Mouse (Mus musculus): ENCODE measurements around the gene Selenoi. TPM values are rescaled to one million over a fixed set of nuclear protein-coding genes. Genes with fewer than 3 reads are reported as not detected.
A peak's percentile ranks its signal among the peaks of the same experiment; 100 is the strongest.

Gene Selenoi
- polyA plus RNA-seq, 1 experiment: 10.4 TPM

DNA sequence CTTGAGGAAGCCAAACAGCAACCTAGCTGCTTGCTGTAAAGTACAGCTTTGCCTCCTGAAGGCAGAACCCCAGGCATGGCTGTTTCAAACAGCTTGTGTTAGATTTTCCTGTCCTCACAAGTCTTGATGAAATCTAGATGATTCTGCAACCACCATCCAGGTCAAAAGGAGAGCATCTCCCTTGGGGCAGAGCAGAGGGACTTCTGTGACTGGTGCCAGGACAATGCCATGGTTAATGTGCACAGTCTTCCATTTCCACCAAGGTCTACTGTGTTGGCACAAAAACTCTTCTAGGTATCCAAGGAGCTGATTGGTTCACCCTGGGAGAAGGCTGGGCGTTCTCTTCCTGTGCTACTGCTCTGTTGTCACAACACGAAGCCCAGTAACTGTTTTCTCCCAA is 12.7 kb upstream of the Selenoi start:
- H3K27ac ChIP-seq (replicated peaks; ENCODE audit: low read depth, low read length): no peak overlapping the region
- no peak overlapping the region for H3K4me3 ChIP-seq (ENCODE audit: insufficient read depth, low read depth, low read length)

DNA sequence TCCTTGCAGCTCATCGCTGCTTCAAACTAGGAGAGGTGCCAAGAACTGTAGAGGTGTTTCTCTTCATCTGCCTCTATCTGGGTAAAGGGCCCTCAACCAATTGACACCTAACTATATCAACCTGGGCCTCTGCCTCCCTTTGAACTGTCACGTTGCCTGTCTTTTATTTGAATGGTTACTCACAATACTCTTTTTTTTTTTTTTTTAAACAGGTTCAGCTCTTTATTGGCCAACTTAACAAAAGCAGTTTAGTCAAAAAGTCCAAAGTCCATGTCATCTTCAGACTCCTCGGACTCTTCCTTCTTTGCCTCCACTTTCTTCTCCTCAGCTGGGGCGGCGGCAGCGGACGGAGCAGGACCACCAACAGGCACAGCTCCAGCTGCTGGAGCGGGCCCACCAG is 11.7 kb upstream of the Selenoi start:
- no peak overlapping the region for H3K4me3 ChIP-seq (ENCODE audit: insufficient read depth, low read depth, low read length)
- H3K4me1 ChIP-seq (ENCODE audit: control insufficient read depth, insufficient read depth, insufficient read length, low read length): no peaks in the 10 kb centered on the region
- no peak overlapping the region for H3K27ac ChIP-seq (replicated peaks; ENCODE audit: low read depth, low read length)

More for the DNA sequence above, 12.7 kb upstream of the Selenoi start:
- no peaks in the 10 kb centered on the region for H3K4me1 ChIP-seq (ENCODE audit: control insufficient read depth, insufficient read depth, insufficient read length, low read length)

DNA sequence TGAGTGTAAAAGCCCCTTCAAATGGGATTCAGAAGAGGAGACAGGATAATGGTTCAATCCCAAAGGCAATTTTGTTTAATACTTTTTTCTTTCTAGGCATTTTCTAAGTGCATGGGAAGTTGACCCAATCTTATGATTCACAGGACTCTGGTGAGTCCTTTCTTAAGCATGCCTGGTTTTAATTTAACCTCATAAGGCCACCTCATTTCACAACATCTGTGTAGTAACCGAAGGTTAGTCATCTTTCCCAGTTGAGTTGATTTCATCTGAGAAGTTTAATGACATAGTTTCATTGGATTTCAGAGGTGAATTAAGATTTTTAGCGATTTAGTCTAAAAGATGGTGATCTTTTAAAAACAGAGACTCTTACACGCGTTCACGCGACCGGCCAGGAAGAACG is 9.7 kb upstream of the Selenoi start:
- Histone ChIP-seq H3K4me3 (ENCODE audit: insufficient read depth, low read depth, low read length) (no peak overlapping the region), H3K27ac (replicated peaks; ENCODE audit: low read depth, low read length) (no peak overlapping the region), H3K4me1 (ENCODE audit: control insufficient read depth, insufficient read depth, insufficient read length, low read length) (no peaks in the 10 kb centered on the region)

DNA sequence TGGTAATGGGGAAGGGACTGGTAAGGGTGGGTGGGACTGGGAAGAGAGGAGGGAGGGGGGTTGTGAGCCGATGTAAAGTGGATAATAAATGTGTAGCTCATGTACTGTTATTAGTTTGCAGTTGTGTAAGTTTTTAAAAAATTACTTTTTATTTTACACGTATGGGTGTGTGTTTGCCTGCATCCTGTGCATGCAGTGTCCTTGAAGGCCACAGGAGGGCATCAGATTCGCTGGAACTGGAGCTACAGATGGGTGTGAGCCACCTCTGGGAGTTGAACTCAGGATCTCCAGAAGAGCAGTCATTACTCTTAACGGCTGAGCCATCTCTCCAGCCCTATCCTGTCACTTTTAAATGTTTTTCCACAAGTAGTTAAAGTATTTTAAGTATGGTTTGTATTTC is 1.5 kb upstream of the Selenoi start:
- Histone ChIP-seq H3K27ac (replicated peaks; ENCODE audit: low read depth, low read length) (no peak overlapping the region), H3K4me3 (ENCODE audit: insufficient read depth, low read depth, low read length) (no peak overlapping the region), H3K4me1 (ENCODE audit: control insufficient read depth, insufficient read depth, insufficient read length, low read length) (0 out of 2 replicates have a peak, but pooled peaks cover 4% of the 10 kb centered on the region)

DNA sequence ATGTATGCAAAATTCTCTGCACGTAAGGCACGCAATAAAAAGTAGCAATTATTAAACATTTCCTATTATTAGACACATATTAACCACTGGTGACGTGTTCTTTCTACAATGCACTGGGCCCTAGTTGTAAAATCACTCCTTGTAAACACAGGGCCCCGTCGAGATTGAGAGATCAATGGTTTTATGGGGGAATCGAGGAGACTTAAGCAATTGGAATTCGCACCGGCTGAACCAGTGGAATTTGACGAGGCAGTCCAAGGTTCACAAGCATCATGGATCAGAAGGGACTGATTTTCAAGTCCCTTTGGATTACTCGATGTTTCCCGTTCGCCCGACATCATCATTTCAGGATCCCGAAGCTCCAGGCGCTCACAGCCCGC is 500 bp upstream of the Selenoi start:
- no peak overlapping the region for H3K27ac ChIP-seq (replicated peaks; ENCODE audit: low read depth, low read length)
- H3K4me3 ChIP-seq (ENCODE audit: insufficient read depth, low read depth, low read length): peak overlapping the region; percentile 84
- H3K4me1 ChIP-seq (ENCODE audit: control insufficient read depth, insufficient read depth, insufficient read length, low read length): 0 out of 2 replicates have a peak, but pooled peaks cover 4% of the 10 kb centered on the region

DNA sequence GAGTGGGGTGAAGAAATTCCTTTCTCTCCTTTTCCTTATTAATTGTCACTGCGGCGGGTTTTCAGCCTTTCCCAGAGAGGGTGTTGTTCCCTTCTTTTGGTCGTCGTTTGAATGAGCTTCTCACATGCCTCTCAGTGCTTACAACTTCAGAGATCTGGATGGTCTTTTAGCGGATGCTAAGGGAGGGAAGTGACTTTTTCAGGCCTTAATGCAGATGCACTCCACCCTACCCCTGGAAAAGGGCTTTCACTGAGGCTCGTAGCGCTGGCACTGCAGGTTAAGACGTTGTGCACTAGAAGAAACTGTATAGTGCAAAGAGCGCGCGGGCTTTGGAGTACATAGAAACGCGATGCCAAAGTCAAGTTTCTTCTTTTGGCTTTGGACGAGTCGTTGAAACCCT is 661 bp downstream of the Selenoi start:
- Histone ChIP-seq H3K27ac (replicated peaks; ENCODE audit: low read depth, low read length) (no peak overlapping the region), H3K4me1 (ENCODE audit: control insufficient read depth, insufficient read depth, insufficient read length, low read length) (0 out of 2 replicates have a peak, but pooled peaks cover 4% of the 10 kb centered on the region), H3K4me3 (ENCODE audit: insufficient read depth, low read depth, low read length) (peak overlapping the region; percentile 82)

DNA sequence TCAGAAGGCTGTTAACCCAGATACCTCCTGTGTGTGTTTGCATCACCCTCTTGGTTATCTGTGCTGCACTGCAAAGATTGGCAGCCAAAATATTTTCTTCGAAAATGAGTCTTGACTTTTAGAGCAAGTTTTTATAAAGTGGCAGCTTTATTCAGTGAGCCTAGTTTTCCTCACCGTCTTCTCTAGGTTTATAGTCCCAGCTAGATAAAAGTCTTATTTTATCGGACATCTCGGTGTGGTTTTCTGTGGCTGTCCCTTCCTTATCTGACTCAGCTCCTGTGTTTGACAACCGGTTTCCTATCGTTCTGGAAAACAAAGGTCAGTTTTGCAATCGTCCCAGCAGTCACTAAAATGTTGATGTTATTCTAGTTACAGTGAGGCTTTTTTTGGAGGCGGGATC is 1.6 kb downstream of the Selenoi start:
- Histone ChIP-seq H3K27ac (replicated peaks; ENCODE audit: low read depth, low read length) (no peak overlapping the region), H3K4me1 (ENCODE audit: control insufficient read depth, insufficient read depth, insufficient read length, low read length) (0 out of 2 replicates have a peak, but pooled peaks cover 4% of the 10 kb centered on the region), H3K4me3 (ENCODE audit: insufficient read depth, low read depth, low read length) (0 out of 2 replicates have a peak overlapping the region, but pooled peaks have one; percentile 8)

DNA sequence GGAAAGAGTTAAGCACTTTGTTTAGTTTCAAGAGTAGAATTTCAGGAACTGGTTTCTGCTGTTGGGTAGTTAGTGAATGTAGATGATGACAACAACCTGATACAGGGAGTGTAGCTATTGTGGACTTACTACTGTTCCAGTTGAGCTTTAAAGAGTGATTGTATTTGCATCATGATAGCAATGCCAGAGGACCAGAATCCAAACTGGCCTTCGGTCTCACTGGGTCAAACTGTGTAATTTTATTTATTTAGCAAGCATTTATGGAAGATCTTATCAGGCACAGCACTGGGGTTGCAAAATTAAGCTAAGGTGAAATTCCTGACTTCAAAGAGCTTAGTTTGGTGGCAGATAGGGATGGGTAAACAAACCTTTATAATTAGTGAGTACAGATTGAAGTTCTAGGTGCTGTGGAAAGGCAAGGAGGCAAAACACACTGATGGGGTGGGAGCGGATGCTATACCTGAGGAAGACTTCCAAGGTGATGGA is 3.3 kb downstream of the Selenoi start:
- no peak overlapping the region for H3K27ac ChIP-seq (replicated peaks; ENCODE audit: low read depth, low read length)
- H3K4me3 ChIP-seq (ENCODE audit: insufficient read depth, low read depth, low read length): no peak overlapping the region
- H3K4me1 ChIP-seq (ENCODE audit: control insufficient read depth, insufficient read depth, insufficient read length, low read length): 0 out of 2 replicates have a peak, but pooled peaks cover 4% of the 10 kb centered on the region

DNA sequence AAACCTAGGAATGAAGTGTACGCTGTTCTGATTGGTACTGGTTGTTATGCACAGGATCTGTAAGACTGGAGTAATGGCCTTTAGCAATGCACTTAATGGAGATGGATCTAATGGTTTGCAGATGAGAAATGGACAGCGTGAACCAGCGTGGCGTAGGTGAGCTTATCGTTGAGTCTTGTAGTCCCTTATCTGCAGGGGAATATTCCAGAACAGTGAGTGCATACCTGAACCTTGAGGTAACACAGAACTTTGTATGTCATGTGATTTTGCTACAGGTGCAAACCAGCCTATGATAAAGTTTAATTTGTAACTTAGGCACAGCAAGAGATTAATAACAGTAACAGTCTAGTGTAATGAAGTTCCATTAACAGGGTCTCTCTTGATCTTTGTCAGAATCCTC is 6.2 kb downstream of the Selenoi start:
- Histone ChIP-seq H3K27ac (replicated peaks; ENCODE audit: low read depth, low read length) (no peak overlapping the region), H3K4me3 (ENCODE audit: insufficient read depth, low read depth, low read length) (no peak overlapping the region), H3K4me1 (ENCODE audit: control insufficient read depth, insufficient read depth, insufficient read length, low read length) (peaks cover 9% of the 10 kb centered on the region; the same call in 1 of the 2 replicates)

DNA sequence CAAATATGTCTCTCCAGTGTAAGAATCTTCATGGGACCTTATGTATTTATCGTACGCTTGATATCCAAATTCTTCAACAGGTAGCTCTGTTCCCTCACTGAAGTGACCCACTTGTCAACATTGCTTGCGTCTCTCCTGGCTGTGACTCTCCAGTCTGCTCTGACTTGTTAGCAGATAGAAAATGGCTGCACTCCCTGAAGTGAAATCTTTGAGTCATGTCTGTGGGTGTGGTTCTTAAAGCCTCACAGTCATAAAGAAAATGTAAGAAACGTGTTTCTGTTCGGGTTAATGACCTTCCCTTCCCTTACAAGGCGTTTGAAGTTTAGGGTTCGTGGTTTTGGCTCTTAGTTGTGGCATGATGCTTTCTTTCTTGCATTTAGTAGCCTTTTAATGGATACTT is 8.2 kb downstream of the Selenoi start:
- Histone ChIP-seq H3K4me1 (ENCODE audit: control insufficient read depth, insufficient read depth, insufficient read length, low read length) (peaks cover 4% of the 10 kb centered on the region; the same call in 1 of the 2 replicates), H3K27ac (replicated peaks; ENCODE audit: low read depth, low read length) (no peak overlapping the region), H3K4me3 (ENCODE audit: insufficient read depth, low read depth, low read length) (no peak overlapping the region)

DNA sequence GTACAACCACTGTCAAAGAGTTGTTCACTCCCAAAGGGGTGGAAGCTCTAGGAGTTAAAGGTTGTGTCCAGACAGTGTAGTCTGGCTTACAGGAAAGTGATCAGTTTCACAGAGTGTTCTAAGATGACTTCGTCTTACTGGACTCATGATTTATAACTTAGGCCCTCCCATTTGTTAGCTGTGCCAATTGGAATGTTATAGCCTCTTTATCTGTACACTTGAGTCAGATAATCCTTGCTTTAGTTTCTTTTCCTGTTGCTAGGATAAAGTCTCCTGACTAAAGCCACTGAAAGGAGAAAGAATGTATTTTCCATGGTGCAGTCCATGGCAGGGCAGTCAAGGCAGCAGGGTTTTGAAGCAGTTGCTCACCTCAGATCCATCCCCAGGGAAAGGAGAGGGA is 10.0 kb downstream of the Selenoi start:
- Histone ChIP-seq H3K4me1 (ENCODE audit: control insufficient read depth, insufficient read depth, insufficient read length, low read length) (peaks cover 4% of the 10 kb centered on the region; the same call in 1 of the 2 replicates), H3K27ac (replicated peaks; ENCODE audit: low read depth, low read length) (no peak overlapping the region), H3K4me3 (ENCODE audit: insufficient read depth, low read depth, low read length) (no peak overlapping the region)

DNA sequence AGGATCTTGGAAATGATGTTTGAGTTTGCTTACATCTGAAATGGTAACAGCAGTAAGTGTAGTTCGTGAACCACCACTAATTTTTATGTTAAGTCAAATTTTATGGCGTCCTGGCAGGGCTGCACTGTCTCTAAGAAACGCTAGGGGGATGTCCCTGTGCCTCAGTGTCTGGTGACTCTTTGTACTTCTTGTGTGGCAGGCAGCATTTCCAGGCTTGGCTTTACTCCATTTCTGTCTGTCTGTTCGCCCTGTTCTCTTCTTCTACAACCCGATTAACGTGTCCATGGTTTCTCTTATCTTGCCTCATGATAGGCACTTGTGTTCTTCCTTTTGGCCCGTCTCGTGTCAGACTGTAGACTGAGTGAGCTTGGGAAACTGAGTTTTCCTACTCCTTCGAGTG is 11.4 kb downstream of the Selenoi start:
- no peak overlapping the region for H3K27ac ChIP-seq (replicated peaks; ENCODE audit: low read depth, low read length)
- no peak overlapping the region for H3K4me3 ChIP-seq (ENCODE audit: insufficient read depth, low read depth, low read length)
- H3K4me1 ChIP-seq (ENCODE audit: control insufficient read depth, insufficient read depth, insufficient read length, low read length): peaks cover 4% of the 10 kb centered on the region; the same call in 1 of the 2 replicates

DNA sequence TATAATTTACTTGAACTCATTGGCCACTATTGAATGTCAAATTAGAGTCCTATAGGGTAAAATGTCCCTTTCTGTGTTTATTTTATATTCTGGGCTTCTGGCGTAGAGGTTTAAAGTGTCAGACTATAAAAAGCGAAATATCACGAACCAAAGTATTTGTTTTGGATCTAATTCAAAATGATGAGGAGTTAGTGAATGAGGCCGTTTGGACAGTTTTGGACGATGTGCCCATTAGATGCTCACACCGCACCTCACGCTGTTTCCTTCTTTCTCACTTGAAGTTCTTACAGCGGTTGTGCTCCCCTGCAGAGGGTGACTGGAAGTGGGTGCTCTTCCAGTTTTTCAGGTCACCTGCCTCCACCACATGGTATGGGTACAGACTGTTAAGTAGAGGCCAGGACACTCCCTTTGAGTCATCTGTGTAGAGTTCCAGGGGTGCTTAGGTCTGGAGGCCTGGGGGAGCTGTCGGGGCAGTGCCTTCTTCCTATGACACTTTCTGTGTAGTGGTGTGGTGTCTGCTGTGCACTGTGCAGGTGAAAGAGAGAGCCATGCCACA is 13.6 kb downstream of the Selenoi start:
- Histone ChIP-seq H3K27ac (replicated peaks; ENCODE audit: low read depth, low read length) (no peak overlapping the region), H3K4me1 (ENCODE audit: control insufficient read depth, insufficient read depth, insufficient read length, low read length) (peaks cover 4% of the 10 kb centered on the region; the same call in 1 of the 2 replicates), H3K4me3 (ENCODE audit: insufficient read depth, low read depth, low read length) (no peak overlapping the region)

DNA sequence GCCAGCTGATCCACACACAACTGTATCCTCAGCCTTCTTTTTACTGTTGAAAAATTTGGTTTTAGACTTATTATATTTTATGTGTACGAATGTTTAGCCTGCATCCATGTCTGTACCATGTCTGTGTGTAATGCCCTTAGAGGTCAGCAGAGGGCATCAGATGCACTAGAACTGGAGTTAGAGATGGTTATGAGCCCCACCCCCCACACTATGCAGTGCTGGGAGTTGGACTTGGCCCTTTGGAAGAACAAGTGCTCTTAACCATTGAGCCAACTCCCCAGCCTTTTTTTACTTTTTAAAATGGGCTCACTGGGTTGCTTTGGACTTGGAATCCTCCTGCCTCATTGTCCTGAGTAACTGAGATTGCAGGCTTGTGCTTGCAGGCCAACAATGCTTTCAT is 15.3 kb downstream of the Selenoi start:
- Histone ChIP-seq H3K4me1 (ENCODE audit: control insufficient read depth, insufficient read depth, insufficient read length, low read length) (no peaks in the 10 kb centered on the region), H3K4me3 (ENCODE audit: insufficient read depth, low read depth, low read length) (no peak overlapping the region), H3K27ac (replicated peaks; ENCODE audit: low read depth, low read length) (no peak overlapping the region)

DNA sequence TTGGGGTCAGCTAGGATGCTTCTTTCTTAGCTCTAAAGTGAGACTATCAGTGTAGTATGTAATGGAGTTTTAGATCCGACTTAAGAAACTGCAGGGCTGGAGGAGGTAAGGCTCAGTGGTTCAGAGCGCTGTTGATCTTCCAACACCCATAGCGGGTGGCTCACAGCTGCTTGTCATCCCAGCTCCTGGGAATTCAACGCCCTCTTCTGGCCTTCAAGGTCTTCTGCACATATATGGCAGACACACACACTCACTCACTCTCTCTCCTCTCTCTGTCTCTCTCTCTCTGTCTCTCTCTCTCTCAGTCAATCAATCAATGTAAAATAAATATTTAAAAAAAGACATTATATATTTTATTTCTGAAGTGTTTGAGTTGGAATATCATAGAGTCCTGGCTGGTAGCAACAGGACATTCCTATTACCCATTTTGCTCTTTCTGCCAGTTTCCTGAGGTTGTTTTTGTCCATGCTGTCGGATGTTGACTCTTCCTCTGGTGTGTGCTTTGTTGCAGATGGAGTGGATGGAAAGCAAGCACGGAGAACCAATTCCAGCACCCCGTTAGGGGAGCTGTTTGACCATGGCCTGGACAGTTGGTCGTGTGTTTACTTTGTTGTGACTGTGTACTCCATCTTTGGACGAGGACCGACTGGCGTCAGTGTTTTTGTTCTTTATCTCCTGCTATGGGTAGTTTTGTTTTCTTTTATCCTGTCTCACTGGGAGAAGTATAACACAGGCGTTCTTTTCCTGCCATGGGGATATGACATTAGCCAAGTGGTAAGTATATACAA is 23.4 kb downstream of the Selenoi start:
- H3K4me3 ChIP-seq (ENCODE audit: insufficient read depth, low read depth, low read length): no peak overlapping the region
- no peak overlapping the region for H3K27ac ChIP-seq (replicated peaks; ENCODE audit: low read depth, low read length)
- H3K4me1 ChIP-seq (ENCODE audit: control insufficient read depth, insufficient read depth, insufficient read length, low read length): peaks cover 4% of the 10 kb centered on the region; the same call in 1 of the 2 replicates

DNA sequence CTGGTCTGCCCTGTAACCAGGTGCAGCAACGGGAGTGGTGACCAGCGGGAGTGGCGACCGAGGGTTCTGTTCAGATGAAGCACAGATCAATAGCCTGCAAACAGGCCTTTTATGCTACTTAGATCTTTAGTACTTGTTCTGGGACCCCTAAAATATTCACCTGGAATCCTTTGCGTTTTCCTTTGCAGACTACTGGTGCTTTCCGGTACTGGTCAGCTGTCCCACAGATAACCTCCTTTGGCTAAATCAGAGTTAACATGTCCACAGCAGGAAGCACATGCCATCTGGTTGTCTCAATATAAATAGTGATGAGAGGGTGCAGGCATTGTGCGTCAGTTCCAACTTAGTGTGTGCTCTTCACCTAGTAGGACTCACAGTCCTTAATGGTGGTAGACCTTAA is 26.4 kb downstream of the Selenoi start:
- Histone ChIP-seq H3K27ac (replicated peaks; ENCODE audit: low read depth, low read length) (no peak overlapping the region), H3K4me3 (ENCODE audit: insufficient read depth, low read depth, low read length) (no peak overlapping the region), H3K4me1 (ENCODE audit: control insufficient read depth, insufficient read depth, insufficient read length, low read length) (no peaks in the 10 kb centered on the region)

Data from brown adipose tissue, adult 24 weeks (tissue).